Mouse (Mus musculus) stomach, embryonic 14.5 days (tissue): ENCODE data around the gene Cd55. TPM values are rescaled to one million over a fixed set of nuclear protein-coding genes. Genes with fewer than 3 reads are reported as not detected.

ENCODE experiments used
- polyA plus RNA-seq: library from polyadenylated mRNA; unstranded; fragments of >200 nt; fragmentation: Nextera tagmentation; extraction: Ambion mirVana; gene quantifications from 2 replicates; pipeline ENCODE4 v1.2.1, GENCODE M21; 2014

Gene Cd55
- polyA plus RNA-seq, 1 experiment from 2014 or later = 57.5 TPM

Other genes with a start within 250 kb of the Cd55 start
- gene Cd55b, start 39.7 kb downstream of the Cd55 start, polyA plus RNA-seq = 0.53 and 0.90 TPM in 2 replicates
- 0.14 and 0.52 TPM in 2 replicates for gene Zp3r, start 166.9 kb upstream of the Cd55 start, polyA plus RNA-seq
- 0.17 and 0.27 TPM in 2 replicates for gene C4bp, start 198.9 kb upstream of the Cd55 start, polyA plus RNA-seq